Mouse (Mus musculus) limb, embryonic 11.5 days (tissue): ENCODE data around the gene Npsr1. TPM values are rescaled to one million over a fixed set of nuclear protein-coding genes. Genes with fewer than 3 reads are reported as not detected.

Source experiments
- ATAC-seq: fragments of 200-750 bp; cut with Nextera tagmentation; 2 replicates; pipeline ENCODE4 v1.8.0; 2017; ENCODE audit warnings: low read depth; ENCODE audit not compliant: insufficient number of reproducible peaks, low FRiP score, low TSS enrichment
- DNase-seq: peaks from one replicate; pipeline ENCODE4 v3.0.0-alpha.2; 2015; ENCODE audit warnings: low spot score
- H3K27ac ChIP-seq: fragments of 300-500 bp; sonication (generic); replicated peaks from 2 replicates; pipeline ENCODE4 v1.5.1; 2014; ENCODE audit warnings: low read depth, mild to moderate bottlenecking, low read length
- H3K27me3 ChIP-seq: fragments of 300-500 bp; sonication (generic); 2 replicates; pipeline ENCODE4 v1.6.1; 2014; ENCODE audit warnings: mild to moderate bottlenecking, low read length, mixed read lengths; ENCODE audit not compliant: control insufficient read depth, insufficient read depth
- H3K36me3 ChIP-seq: fragments of 300-500 bp; sonication (generic); 2 replicates; pipeline ENCODE4 v1.6.1; 2014; ENCODE audit warnings: mild to moderate bottlenecking, low read length, moderate library complexity, mixed read lengths; ENCODE audit not compliant: control insufficient read depth, insufficient read depth
- H3K4me1 ChIP-seq: fragments of 300-500 bp; sonication (generic); 2 replicates; pipeline ENCODE4 v1.6.1; 2014; ENCODE audit warnings: low read length, mixed read lengths; ENCODE audit not compliant: control insufficient read depth, insufficient read depth
- H3K4me2 ChIP-seq: fragments of 300-500 bp; sonication (generic); 2 replicates; pipeline ENCODE4 v1.6.1; 2014; ENCODE audit warnings: low read depth, mild to moderate bottlenecking, moderate library complexity; ENCODE audit not compliant: severe bottlenecking
- H3K4me3 ChIP-seq: fragments of 300-500 bp; sonication (generic); 2 replicates; pipeline ENCODE4 v1.5.1; 2014; ENCODE audit warnings: low read depth, low read length
- H3K9ac ChIP-seq: fragments of 300-500 bp; sonication (generic); 2 replicates; pipeline ENCODE4 v1.6.1; 2014; ENCODE audit warnings: mild to moderate bottlenecking, low read length
- H3K9me3 ChIP-seq: fragments of 300-500 bp; sonication (generic); 2 replicates; pipeline ENCODE4 v1.6.1; 2016; ENCODE audit warnings: low read length; ENCODE audit not compliant: control insufficient read depth
- WGBS: fragments of 180-500 bp; shearing (Covaris S2); extraction: QIAGEN DNeasy Blood & Tissue Kit; methylation state at CpG from one replicate; pipeline ENCODE4 v1.1.7; 2014; 5-methylcytosine and 5-hydroxymethylcytosine counted together
- polyA plus RNA-seq: library from polyadenylated mRNA; unstranded; fragments of >200 nt; fragmentation: Nextera tagmentation; extraction: Ambion mirVana; gene quantifications from 2 replicates; pipeline ENCODE4 v1.2.1, GENCODE M21; 2014

Gene Npsr1
- polyA plus RNA-seq, 1 experiment from 2014 or later, result not detected

DNA sequence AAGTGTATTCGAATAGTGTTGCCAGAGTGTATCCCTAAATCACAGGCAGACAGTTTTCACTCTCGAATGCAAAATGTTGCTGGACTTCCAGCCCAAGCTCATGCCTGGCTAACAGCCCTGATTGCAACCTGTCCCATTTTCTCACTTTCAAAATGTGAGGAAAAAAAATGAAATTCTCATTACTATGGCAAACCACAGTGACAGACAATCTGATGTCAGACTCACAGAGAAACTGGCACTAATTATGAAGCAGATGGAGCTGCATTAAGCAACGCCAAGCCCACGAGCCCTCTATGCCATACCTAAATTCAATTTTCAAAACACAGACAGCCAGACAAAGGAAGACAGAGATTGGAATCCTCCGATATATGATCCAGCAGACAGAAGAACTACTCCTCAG lies 88.5 kb downstream of the Npsr1 start:
- no peaks in the 10 kb centered on the region for H3K36me3 ChIP-seq
- H3K4me2 ChIP-seq, result no peak overlapping the region
- no peak overlapping the region for H3K27ac ChIP-seq
- no peak for ATAC-seq
- WGBS, result 83% methylated on average over 5 of the region's 5 CpGs
- H3K27me3 ChIP-seq, result no peaks in the 10 kb centered on the region
- no peak overlapping the region for H3K9ac ChIP-seq
- H3K9me3 ChIP-seq, result no peaks in the 10 kb centered on the region
- no peaks in the 10 kb centered on the region for H3K4me1 ChIP-seq
- no peak for DNase-seq
- no peak overlapping the region for H3K4me3 ChIP-seq

DNA sequence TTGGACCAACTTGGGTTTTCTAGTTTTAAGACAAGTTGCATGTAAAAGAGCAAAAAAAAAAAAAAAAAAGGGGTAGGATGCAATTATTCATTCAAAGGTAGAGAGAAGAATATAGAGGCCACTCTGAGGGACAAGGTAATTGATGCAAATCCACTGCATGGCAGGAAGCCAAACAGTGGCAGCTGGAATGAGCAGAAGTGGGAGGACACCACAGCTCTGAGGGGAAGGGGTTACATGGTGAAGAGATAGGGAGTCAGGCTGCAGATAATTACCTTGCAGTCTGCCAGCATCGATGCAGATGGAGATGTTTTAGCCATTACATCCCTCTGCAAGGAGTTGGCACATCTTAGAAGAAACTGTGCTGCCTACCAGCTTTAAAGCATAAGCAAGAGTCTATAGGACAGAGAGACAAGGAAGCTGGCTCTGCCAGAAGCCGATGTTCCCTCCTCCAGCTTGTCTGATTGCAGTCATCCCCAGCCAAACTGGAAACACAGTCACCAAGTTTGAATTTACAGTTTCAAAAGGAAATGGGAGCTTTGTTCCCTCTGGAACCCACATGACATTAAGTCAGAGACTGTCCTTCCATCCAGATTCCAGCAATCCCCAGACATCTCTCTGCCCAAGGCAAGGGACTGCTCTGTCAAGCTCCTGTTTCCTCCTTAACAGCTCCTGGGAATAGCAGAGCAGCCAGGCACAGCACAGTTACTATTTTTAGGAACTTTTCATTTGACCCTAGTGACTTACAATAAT lies 91.9 kb downstream of the Npsr1 start:
- 57% methylated on average over 2 of the region's 2 CpGs for WGBS
- Histone ChIP-seq H3K36me3 (no peaks in the 10 kb centered on the region), H3K4me2 (no peak overlapping the region), H3K4me1 (no peaks in the 10 kb centered on the region), H3K9me3 (no peaks in the 10 kb centered on the region), H3K9ac (no peak overlapping the region), H3K27me3 (no peaks in the 10 kb centered on the region), H3K4me3 (no peak overlapping the region), H3K27ac (no peak overlapping the region)
- ATAC-seq (no peak), DNase-seq (no peak)

DNA sequence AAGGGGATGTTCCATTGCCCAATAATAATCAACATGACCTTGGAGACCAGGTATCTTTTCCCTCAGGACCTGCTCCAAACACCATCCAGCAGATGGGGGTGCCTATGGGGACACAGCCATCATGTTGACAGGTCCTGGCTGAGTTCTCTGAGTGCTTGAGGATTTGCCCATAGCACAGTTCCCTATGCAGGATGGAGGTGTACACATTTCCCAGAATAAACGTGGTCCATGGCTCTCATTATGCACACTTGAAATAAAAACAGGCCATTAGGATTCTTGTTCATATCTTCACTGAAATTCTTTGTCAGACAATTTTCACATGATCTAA lies 92.4 kb downstream of the Npsr1 start:
- ATAC-seq (no peak), DNase-seq (no peak)
- no peak overlapping the region for H3K4me2 ChIP-seq
- no peak overlapping the region for H3K9ac ChIP-seq
- H3K36me3 ChIP-seq, result no peaks in the 10 kb centered on the region
- H3K27me3 ChIP-seq, result no peaks in the 10 kb centered on the region
- H3K9me3 ChIP-seq, result no peaks in the 10 kb centered on the region
- H3K4me1 ChIP-seq, result no peaks in the 10 kb centered on the region
- 59% methylated on average over 1 of the region's 1 CpGs for WGBS
- no peak overlapping the region for H3K27ac ChIP-seq
- no peak overlapping the region for H3K4me3 ChIP-seq

DNA sequence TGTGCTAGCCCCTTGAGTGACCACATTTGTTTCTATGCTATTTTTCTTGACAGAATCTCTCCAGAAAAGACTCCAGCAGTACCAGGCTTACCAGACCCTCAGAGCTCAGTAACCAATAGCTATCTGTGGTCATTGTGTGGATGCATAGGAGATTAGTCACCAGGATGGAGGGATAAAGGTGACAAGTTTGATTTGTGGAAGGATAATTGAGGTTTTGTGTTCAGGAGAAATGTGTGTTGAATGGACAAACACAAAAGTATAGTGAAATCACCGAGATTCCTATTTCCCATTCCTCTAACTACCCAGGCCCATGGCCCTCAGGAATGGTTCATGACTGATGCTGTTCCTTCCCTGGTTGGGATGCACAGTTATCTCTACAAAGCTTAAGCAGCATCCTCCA lies 100.5 kb downstream of the Npsr1 start:
- no peak overlapping the region for H3K4me3 ChIP-seq
- no peaks in the 10 kb centered on the region for H3K4me1 ChIP-seq
- H3K27ac ChIP-seq, result no peak overlapping the region
- no peaks in the 10 kb centered on the region for H3K27me3 ChIP-seq
- no peaks in the 10 kb centered on the region for H3K9me3 ChIP-seq
- WGBS, result 81% methylated on average over 1 of the region's 1 CpGs
- DNase-seq, result no peak
- no peaks in the 10 kb centered on the region for H3K36me3 ChIP-seq
- no peak for ATAC-seq
- H3K9ac ChIP-seq, result no peak overlapping the region
- H3K4me2 ChIP-seq, result no peak overlapping the region

DNA sequence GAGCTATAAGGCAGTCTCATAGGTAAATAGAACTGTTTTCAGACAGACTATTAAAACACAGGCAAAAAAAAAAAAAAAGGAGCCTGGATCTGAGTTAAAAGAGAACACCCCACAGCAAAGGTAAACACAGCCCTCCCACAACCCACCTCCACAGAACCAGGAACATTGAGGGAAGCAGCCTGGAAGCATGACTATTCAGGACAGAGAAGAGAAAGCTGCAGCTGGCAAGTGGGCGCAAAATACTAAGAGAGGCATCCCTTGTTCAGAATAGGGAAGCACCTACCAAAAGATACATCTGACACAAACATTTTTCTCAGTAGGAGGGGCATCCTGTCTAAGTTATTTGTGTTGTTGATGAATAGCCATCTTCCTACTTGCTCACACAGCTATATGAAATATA lies 113.8 kb downstream of the Npsr1 start:
- no peak for ATAC-seq
- no peak for DNase-seq
- 91% methylated on average over 1 of the region's 1 CpGs for WGBS
- Histone ChIP-seq H3K27me3 (no peaks in the 10 kb centered on the region), H3K9ac (no peak overlapping the region), H3K4me2 (no peak overlapping the region), H3K4me3 (no peak overlapping the region), H3K9me3 (no peaks in the 10 kb centered on the region), H3K27ac (no peak overlapping the region), H3K36me3 (no peaks in the 10 kb centered on the region), H3K4me1 (no peaks in the 10 kb centered on the region)

DNA sequence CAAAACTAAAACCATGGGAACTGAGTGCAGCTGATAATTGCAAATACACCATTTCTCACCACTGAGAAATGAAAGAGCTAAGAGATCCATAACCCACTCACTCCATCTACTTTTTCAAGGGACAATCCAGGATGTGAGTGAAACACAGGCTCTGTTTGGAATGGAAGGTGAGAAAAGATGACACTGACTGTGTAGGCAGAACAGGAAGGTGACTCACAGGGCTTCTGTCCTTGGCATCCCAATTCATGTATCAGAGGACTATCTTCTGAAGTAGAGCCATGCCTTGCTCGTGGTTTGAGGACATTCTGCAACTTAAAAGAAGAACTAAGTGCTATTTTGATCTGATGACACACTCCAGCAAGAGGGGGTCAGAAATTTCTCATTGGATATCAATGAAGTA lies 119.9 kb downstream of the Npsr1 start:
- Histone ChIP-seq H3K27me3 (no peaks in the 10 kb centered on the region), H3K4me3 (no peak overlapping the region), H3K9ac (no peak overlapping the region), H3K9me3 (no peaks in the 10 kb centered on the region), H3K36me3 (no peaks in the 10 kb centered on the region), H3K4me2 (no peak overlapping the region), H3K27ac (no peak overlapping the region), H3K4me1 (no peaks in the 10 kb centered on the region)
- ATAC-seq (no peak), DNase-seq (no peak)
- 76% methylated on average over 1 of the region's 1 CpGs for WGBS

DNA sequence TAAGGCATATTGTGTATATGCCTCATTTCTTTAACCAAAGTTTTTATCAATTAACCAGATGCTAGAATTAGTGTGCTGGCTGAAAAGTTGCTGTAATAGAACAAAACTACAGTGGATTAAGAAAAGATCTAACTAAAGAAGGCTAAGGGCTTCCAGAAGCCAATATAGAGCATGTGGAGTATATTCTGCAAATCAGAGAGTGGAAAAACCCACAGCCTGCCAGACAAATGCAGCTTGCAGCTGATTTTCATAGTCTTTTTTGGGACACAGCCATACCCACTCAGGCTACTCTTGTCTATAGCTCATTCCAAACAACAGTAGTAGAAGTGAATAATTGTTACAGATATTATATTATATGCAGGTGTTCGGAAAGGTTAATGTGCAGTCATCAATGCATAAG lies 138.7 kb downstream of the Npsr1 start:
- Histone ChIP-seq H3K36me3 (no peaks in the 10 kb centered on the region), H3K9ac (no peak overlapping the region), H3K4me3 (no peak overlapping the region), H3K4me1 (no peaks in the 10 kb centered on the region), H3K9me3 (no peaks in the 10 kb centered on the region), H3K4me2 (no peak overlapping the region), H3K27me3 (no peaks in the 10 kb centered on the region), H3K27ac (no peak overlapping the region)
- DNase-seq (no peak), ATAC-seq (no peak)
- WGBS, result 90% methylated on average over 1 of the region's 1 CpGs

DNA sequence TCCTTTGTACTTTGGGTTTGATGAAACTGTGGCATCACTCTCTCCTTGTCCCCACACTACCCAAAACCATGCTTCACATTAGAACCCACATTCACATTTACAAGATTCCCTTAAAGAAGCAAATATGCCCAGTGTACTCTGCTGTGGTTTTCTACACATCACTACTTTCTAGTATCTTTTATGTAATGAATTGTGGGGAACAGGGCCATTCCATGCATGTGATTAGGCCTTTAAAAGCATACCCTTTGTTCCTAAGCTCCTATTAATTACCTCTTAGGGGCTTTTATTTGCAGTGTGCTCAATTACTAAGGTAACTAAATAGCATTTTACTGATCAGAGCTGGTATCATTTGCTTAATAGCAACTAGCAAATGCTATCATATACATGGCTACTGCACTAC lies 149.8 kb downstream of the Npsr1 start:
- Histone ChIP-seq H3K36me3 (no peaks in the 10 kb centered on the region), H3K27me3 (no peaks in the 10 kb centered on the region), H3K27ac (no peak overlapping the region), H3K4me1 (no peaks in the 10 kb centered on the region), H3K4me3 (no peak overlapping the region), H3K9me3 (no peaks in the 10 kb centered on the region), H3K9ac (no peak overlapping the region), H3K4me2 (no peak overlapping the region)
- DNase-seq, result no peak
- ATAC-seq, result no peak

DNA sequence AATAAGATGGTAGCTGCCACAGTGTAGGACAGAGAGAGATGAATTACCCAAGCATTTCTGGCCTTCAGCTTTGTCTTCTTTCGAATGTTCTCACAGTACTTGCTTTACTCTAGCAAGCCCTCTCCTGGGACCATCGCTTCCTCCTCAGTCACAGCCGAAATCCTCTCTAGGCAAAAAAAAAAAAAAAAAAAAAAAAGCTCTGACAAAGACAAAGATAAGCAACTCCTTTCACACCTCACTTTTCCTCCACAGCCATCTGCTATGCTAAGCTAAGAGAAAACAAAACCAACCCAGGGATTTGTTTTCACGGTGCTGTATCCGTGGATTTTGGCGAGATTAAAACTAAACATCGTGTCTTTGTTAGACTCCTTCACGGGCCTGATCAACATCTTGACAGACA lies 156.4 kb downstream of the Npsr1 start:
- H3K27me3 ChIP-seq, result no peaks in the 10 kb centered on the region
- H3K27ac ChIP-seq, result no peak overlapping the region
- ATAC-seq (no peak), DNase-seq (no peak)
- H3K9ac ChIP-seq, result no peak overlapping the region
- no peaks in the 10 kb centered on the region for H3K36me3 ChIP-seq
- no peak overlapping the region for H3K4me2 ChIP-seq
- H3K4me3 ChIP-seq, result no peak overlapping the region
- WGBS, result 72% methylated on average over 8 of the region's 8 CpGs
- H3K4me1 ChIP-seq, result no peaks in the 10 kb centered on the region
- no peaks in the 10 kb centered on the region for H3K9me3 ChIP-seq
